Mouse (Mus musculus): Measurements from ENCODE around the gene Nr1h2. TPM values are rescaled to one million over a fixed set of nuclear protein-coding genes. Genes with fewer than 3 reads are reported as not detected.

Nr1h2 gene
- total RNA-seq, 1 experiment from 2014 or later, result 180 TPM

DNA sequence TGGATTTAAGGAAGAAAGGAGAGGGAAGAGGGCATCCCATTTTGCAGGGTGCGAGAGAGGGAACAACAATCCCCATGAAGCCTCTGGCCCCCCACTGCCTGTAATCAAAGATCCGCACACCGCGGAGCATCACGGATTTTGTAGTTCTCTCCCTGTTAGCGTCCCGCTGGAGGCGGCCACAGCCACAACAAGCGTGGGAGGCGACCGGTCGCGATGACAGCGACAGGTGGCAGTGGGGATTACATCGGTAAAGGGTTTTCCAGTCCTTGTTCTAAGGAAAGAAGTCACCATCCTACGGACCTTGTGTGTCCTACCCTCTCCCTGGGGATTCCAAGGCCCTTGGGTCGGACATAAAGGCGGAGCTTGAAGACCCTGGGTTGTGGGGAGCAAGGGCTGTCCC is 33.2 kb upstream of the Nr1h2 start:
- ATAC-seq (ENCODE audit: extremely low read depth, insufficient number of reproducible peaks, low FRiP score, poor library complexity, severe bottlenecking), result no peak

DNA sequence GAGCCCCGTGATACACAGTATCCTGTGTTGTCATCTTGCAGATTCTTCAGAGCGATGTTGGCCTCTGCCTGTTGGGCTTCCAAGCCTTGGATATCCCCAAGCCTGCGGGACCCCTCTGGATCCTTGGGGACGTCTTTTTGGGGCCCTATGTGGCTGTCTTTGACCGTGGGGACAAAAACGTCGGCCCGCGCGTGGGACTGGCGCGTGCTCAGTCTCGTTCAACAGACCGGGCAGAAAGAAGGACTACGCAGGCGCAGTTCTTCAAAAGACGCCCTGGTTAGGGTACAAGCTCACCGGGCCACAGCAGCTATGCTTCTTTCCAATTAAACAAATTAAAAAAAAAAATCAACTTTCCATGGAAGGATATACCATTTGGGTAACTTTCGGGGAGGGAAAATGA is 32.8 kb upstream of the Nr1h2 start:
- no peak for ATAC-seq (ENCODE audit: extremely low read depth, insufficient number of reproducible peaks, low FRiP score, poor library complexity, severe bottlenecking)

DNA sequence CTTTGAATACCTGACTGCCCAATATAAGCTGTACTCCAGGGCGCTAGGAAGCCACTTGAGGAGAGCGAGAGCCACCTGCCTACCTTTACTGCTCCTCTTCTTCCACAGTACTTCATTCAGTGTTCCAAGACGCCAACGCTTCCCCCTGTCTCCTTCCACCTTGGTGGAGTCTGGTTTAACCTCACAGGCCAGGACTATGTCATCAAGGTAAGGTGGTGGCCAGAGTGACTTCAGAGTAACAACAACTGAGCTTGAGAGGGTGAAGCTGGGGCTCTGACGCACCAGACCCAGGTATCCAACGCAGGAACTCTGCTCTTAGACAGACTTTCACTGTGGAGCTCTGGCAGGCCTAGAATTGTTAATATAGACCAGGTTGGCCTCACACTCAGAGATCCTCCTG is 31.9 kb upstream of the Nr1h2 start:
- no peak for ATAC-seq (ENCODE audit: extremely low read depth, insufficient number of reproducible peaks, low FRiP score, poor library complexity, severe bottlenecking)

DNA sequence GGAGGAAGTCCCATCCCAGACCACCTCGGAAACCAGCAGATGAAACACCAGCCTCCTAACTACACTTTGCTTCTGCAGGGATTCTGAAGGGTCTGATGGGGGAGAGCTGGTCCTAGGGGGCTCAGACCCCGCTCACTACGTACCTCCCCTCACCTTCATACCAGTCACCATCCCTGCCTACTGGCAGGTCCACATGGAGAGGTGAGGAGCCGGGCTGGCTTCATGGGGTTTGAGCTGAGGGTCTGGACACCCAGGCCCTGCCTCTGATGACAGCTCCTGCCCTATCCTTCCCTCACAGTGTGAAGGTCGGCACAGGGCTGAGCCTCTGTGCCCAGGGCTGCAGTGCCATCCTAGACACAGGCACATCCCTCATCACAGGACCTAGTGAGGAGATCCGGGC is 31.2 kb upstream of the Nr1h2 start:
- ATAC-seq (ENCODE audit: extremely low read depth, insufficient number of reproducible peaks, low FRiP score, poor library complexity, severe bottlenecking), result no peak

DNA sequence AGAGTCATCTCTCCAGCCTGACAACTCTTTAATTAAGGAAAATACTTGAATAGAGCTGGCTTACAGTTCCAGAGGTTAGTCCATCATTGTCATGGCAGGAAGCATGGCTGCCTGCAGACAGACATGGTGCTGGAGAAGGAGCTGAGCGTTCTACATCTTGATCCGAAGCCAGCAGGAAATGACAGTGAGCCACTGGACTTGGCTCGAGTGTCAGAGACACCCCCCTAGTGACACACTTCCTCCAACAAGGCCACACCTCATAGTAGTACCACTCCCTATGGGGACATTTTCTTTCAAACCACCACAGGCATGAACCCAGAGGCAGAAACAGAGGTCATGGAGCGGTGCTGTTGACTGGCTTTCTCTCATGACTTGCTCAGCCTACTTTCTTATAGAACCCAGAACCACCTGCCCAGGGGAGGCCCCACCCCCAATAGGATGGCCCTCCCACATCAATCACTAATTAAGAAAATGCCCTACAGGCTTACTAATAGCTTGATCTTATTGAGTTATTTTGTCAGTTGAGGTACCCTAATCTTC is 30.6 kb upstream of the Nr1h2 start:
- ATAC-seq (ENCODE audit: extremely low read depth, insufficient number of reproducible peaks, low FRiP score, poor library complexity, severe bottlenecking), result no peak

DNA sequence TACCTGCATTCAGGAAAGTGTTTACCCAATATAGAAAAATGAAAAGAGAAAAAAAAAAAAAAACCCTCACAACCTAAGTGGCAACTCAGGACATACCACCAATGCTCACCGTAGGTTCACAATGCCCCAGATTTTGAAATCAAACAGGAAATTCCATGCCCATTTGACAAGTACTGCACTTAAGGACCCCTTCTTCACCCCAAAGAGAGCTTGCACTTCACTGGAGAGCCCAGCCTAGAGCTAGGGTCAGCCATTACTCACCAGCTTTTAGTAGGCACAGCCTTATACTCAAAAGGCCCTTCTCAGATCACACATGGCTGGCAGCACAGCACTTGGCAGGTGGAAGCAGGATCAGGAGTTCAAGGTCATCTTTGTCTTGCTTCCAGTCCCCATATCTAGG is 29.4 kb upstream of the Nr1h2 start:
- ATAC-seq (ENCODE audit: extremely low read depth, insufficient number of reproducible peaks, low FRiP score, poor library complexity, severe bottlenecking), result no peak

DNA sequence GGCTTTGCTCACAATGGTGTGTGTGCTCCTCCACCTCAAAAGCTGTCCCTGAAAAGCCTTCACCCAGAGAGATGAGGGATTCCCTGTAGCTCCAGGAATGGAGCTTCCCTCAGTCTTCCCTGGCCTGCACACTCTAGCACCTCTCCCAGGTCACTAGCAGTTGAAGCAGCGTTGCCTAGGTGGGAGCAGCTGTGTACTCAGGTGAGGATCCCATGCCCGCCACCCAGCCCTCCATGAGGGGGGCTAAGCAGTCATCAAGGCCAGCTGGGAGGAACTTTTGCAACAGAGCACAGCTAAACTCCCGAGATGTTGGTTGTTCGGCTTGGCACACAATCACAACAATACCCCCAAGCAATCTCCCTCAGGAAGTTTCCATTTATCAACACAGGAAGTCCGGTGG is 29.0 kb upstream of the Nr1h2 start:
- ATAC-seq (ENCODE audit: extremely low read depth, insufficient number of reproducible peaks, low FRiP score, poor library complexity, severe bottlenecking), result no peak

DNA sequence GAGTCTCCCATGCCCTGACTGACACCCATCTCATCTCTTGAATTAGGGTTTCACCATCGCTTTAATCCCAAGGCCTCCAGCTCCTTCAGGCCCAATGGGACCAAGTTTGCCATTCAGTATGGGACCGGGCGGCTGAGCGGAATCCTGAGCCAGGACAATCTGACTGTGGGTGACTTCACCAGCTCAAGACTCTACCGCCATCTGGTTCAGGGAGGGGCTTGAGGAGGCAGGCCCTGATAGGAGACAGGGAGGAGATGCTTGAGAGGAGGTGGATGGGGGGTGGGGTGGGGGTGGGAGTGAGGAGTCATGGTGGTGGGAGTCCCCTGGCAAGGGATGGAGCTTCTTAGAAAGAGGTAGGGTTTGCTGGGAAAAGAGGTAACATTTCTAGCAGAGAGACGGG is 27.9 kb upstream of the Nr1h2 start:
- ATAC-seq (ENCODE audit: extremely low read depth, insufficient number of reproducible peaks, low FRiP score, poor library complexity, severe bottlenecking), result no peak

DNA sequence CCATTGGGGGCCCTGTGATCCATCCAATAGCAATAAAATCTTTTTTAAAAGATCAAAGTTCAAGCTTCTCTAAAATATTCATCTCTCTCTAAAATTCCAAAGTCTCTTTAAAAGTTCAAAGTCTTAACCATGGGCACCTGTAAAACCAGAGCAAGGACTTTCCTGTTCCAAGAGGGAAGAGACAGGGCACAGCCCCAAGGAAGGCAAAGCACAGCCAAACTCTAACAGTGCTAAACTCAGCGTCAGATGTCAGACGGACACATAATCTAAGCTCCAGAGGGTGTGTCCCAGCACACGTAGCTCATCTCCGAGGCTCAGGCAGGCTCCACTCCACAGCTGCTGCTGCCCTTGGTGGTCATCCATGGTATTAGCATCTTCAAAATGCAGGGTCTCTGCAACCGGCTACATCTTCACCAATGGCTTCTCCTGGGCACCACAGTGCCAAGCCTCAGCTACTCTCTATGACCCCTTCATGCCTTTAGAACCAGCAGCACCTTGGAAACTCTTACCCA is 22.6 kb upstream of the Nr1h2 start:
- ATAC-seq (ENCODE audit: extremely low read depth, insufficient number of reproducible peaks, low FRiP score, poor library complexity, severe bottlenecking), result no peak

DNA sequence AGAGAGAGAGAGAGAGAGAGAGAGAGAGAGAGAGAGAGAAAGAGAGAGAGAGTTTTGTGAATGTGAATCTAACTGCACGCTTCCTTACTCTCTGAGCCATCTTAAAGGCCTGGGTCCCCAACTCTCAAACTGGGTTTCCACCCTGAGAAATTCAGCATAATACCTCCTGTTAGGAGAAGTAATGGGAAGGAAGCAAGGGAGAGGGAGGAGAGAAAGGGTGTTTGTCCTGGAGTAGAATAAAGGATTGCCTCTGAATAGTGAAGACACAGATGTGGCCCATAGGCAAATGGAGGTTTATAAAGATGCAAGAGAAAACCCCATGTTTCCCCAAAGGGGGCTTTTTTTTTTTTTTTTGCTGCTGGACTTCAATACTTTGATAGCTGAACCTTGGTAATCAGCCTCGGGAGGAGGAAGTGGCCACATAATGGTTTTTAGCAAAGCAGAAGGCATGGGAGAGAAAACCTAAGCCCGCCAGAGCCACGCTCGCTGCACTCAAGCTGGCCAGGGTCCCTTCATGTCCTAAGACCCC is 19.3 kb upstream of the Nr1h2 start:
- no peak for ATAC-seq (ENCODE audit: extremely low read depth, insufficient number of reproducible peaks, low FRiP score, poor library complexity, severe bottlenecking)

DNA sequence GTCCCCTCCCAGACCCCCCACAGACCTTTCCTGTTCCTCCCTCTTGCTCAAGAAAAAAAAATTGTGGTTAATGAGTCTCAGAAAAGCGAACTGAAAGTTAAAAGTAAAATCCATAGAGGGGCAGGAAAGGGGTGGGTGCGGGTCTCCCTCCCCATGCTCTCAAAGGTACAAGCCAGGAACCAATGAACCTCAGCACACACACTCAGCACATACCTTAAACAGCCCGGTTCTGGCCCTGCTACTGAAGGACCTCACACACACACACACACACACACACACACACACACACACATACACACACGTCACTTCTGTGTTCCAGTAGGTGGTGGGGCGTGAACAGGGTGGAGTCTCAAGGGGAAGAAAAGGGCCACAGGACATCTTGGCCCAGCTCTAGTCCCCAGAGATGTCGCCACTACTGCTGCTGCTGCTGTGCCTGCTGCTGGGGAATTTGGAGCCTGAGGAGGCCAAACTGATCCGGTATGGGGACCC is 18.5 kb upstream of the Nr1h2 start, which contains the start of gene Napsa:
Gene Napsa, plus strand, starts transcription at position 168 of the 489 bp plus-strand sequence.
- peak; percentile 89 for ATAC-seq (ENCODE audit: extremely low read depth, insufficient number of reproducible peaks, low FRiP score, poor library complexity, severe bottlenecking)

DNA sequence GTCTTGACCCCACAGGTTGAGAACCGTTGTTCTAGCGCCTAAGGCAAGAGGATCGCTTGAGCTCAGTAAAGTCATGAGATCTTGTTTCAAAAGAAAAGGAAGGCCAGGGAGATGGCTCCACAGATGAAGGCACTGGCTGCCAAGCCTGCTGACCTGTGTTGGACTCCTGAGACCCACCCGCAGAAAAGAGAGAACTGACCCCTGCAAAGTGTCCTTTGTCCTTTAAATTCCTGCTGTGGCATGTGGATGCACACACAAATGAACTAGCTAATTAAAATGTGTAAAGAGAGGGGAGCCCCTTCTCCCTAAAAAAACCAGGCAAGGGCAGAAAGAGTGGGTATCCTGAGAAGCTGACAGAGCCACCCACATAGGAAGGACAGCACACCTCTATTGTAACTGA is 18.1 kb upstream of the Nr1h2 start:
- no peak for ATAC-seq (ENCODE audit: extremely low read depth, insufficient number of reproducible peaks, low FRiP score, poor library complexity, severe bottlenecking)

DNA sequence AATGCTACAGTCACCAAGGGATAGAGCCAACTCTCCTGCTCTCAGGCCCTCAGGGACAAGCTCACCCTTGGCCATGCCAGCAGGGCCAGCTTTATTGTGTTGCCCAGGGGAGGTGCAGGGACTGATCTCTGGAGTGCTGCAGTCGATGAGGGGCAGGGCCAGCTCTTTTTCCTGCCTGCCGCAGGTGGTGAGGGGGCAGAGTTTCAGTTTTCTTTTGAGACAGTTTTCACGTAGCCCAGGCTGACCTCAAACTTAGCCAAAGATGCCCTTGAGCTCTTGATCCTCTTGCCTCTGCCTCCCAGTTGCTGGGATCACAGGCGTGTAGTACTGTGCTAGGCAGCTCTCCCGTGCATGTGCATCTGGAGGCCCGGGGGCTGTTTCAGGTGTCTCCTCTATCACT is 17.2 kb upstream of the Nr1h2 start:
- ATAC-seq (ENCODE audit: extremely low read depth, insufficient number of reproducible peaks, low FRiP score, poor library complexity, severe bottlenecking), result no peak

DNA sequence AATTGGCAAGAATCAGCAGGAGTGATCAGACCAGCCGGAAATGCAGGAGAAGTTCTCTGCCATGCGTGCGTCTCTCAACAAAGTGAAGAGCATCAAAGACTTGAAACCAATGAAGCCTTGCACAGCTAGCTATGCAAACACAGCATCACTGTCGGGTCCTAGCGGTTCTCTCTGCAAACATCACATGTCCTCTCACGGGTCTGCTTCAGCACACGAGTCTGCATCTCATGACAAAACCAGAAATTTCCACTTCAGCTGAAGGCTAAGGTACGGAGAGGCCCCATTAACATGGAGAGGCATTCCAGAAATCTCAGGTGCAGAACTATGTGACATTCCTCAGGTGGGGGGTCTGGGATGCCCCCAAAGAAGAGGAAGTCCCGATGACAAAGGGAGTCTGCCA is 15.1 kb upstream of the Nr1h2 start:
- ATAC-seq (ENCODE audit: extremely low read depth, insufficient number of reproducible peaks, low FRiP score, poor library complexity, severe bottlenecking), result no peak

DNA sequence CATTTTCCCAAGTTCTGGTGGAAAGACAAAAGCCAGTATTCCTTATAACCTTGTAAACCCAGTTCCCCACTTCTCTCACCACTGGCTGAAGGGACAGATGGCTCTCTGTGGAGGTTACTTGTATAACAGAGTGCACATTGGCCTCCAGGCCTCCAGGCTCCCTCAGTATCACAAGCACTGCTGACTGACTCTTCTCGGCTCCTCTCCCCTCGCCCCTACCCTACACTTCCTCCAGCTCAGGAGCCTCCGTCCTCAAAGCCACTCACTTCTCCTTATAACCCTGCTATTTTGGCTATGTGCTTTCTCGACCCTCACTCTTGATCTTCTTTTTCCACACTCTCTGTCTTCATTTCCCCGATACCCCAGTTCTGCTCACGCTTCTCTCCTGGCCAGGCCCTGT is 11.7 kb upstream of the Nr1h2 start:
- ATAC-seq (ENCODE audit: extremely low read depth, insufficient number of reproducible peaks, low FRiP score, poor library complexity, severe bottlenecking), result no peak

DNA sequence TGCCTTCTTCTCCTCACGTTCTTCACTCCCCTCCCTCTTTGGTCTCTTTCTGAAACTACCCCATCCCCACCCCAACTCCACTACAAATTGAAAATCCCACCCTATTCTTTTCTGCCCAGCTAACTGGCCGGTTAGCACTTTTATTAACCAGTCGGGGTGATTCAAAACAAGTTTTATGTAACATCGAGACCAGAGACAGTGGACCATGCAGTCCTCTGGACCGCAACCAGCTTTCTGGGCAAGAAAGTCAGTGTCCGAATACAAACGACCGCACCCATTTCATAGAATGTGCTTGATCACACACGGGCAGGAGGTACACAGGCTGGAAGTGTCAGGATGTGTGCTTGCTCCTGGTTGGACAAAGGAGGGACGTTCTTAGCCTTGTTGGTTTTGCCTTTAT is 10.7 kb upstream of the Nr1h2 start:
- ATAC-seq (ENCODE audit: extremely low read depth, insufficient number of reproducible peaks, low FRiP score, poor library complexity, severe bottlenecking), result no peak

DNA sequence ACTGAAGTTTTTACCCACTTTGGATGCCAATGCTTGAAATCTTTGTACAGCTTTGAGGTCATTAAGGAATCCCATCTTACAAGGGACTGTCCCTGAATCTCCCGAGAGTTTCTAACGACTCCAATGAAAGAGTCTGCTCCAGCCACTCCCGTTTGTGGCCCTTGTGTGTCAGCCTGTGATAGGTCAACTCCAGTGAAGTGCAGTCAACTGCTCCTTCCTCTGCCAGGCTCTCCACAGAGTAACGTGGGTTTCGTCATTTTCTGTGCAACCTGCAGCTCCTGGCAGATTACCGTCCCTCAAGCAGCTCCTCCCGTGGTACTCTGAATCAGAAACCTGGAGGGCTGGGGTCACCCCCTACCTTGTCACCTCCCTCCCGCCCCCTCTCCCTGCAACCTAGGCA is 9.5 kb upstream of the Nr1h2 start:
- no peak for ATAC-seq (ENCODE audit: extremely low read depth, insufficient number of reproducible peaks, low FRiP score, poor library complexity, severe bottlenecking)

DNA sequence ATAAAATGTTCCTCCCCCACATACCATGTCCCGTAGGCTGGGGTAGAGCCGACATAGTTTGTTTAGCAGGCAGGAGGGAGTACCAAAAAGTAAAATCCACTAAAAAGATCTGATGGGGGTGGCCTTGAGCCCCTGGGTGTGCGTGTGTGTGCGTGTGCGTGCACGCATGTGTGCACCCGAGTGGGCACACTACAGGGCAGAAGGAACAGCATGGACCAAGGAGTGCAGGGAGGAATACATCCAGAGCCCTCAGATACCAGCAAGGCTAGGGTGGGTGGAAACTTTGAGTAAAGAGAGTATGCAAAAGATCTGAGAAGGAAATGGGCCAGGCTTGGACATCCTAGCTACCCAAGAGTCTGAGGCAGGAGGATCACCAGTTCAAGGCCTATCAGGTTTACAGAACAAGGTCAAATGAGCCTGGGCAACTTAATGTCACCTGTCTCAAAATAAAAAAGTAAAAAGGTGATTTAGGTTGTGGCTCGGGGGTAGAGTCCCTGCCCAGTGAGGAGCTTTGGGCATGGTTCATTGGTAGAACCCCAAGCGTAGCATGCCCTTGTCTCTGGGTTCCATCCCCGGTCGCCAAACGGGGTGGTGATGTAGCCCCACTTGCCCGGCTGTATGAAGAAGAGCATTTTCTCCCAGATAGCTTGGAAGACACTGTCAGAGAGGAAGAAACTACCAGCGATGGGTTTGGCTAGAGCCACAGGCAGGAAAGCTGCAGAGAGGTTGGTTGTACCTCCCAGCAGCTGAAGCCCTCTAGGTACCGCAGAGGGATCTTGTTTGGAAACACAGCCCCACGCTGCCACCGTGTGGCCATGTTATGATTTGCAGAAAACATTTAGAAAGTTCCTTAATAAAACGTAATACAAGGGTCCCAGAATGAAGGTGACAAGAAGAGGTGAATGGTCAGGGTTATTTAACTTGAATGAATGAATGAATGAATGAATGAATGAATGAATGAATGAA is 7.0 kb upstream of the Nr1h2 start:
- peak; percentile 89 for ATAC-seq (ENCODE audit: extremely low read depth, insufficient number of reproducible peaks, low FRiP score, poor library complexity, severe bottlenecking)

DNA sequence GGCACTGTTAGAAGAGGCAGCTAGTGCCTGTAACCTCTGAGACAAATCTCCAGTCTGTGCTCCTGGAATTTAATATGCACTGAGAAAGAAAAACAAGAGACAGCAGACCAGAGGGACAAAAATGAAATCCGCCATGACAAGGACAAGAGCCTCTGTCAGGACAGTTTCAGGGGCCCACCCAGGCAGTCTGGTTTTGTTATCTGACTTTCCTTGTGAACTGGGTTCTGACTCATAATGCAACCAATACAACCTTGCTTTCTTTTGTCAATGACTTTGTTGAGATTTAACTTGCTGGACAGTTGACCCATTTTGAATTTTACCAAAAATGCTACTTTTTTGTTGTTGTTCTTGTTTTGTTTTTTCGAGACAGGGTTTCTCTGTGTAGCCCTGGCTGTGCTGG is 3.9 kb upstream of the Nr1h2 start:
- no peak for ATAC-seq (ENCODE audit: extremely low read depth, insufficient number of reproducible peaks, low FRiP score, poor library complexity, severe bottlenecking)

DNA sequence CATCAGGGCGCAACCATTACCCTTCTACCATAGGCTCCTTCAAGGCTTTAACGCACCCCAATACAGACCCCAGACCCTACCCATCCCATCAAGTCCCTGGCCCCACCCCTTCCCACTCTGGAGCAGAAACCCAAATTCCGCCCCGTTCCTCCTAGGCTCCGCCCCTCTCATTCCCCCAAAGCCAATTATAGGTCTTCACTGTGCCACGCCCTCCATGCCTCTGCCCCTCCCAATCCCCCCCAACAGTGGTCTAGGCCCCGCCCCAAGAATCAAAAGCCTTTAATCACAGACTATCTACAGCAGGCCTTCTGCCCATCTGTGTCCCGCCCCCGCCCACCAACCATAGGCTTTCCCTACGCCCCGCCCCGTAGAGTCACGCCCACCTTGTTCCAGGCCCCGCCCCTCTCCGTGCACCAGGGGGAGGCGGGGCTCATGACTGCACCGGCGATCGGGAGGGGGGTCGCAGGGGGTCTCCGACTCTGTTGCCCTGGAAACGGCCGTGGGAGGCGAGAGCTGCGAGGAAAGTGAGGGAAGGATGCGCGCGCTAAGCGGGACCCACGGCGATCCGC is 471 bp downstream of the Nr1h2 start:
- ATAC-seq (ENCODE audit: extremely low read depth, insufficient number of reproducible peaks, low FRiP score, poor library complexity, severe bottlenecking), result peak; percentile 31; the same call in 1 of the 2 replicates

Measured in neutrophil, adult 5-6 weeks (primary cell).